Mouse (Mus musculus): ENCODE data around the gene Gda.

Gda gene

GRCm38 (mm10) chr19:21473345-21473744 lies at the start of gene Gda:
TSS of gene Gda (minus strand) at chr19:21473445.
- no peak for DNase-seq (ENCODE audit: inconsistent age in 2 of 2, low spot score in 1 of 2)

- no peak for DNase-seq (ENCODE audit: inconsistent age in 2 of 2, low spot score in 1 of 2)
Measured at GRCm38 (mm10) chr19:21520280-21520679, 47.0 kb upstream of the Gda start.

DNA sequence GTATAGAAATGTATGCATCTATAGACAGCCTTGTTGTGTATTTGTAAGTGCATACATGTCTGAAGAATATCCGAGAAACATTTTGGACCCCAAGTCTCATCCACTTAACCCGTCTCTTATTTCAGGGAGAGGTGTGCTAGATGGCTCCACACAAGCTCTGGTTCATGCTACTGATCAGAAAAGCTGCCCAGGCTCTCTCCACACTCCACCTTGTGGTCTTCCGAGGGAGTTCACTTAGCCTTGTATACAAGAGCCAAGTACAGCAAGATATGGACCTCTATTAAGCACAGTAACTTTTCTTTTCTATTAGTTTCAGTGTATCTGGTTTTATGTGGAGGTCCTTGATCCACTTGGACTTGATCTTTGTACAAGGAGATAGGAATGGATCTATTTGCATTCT lies 36.9 kb upstream of the Gda start:
- DNase-seq (ENCODE audit: inconsistent age in 2 of 2, low spot score in 1 of 2): peak; percentile 21 to 73

GRCm38 (mm10) chr19:21507561-21508232 lies 34.5 kb upstream of the Gda start:
- DNase-seq (ENCODE audit: inconsistent age in 2 of 2, low spot score in 1 of 2): no peak

DNA sequence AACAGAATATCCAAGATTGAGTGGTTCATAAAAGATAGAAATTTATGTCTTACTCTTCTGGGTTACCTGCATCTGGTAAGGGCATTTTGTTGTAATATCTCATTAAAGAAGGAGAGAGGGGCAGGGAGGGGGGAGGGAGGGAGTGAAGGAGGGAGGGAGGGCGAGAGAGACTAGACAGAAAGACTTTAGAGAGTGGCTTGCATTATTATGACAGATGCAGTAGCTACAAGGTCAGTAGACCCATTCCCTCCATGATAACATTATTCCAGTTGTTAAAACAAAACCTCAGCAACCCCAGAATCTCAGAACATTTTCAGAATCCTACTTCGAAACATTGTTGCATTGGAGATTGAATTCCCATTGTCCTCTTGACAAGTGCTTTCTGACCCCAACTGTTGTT lies 33.9 kb upstream of the Gda start:
- DNase-seq (ENCODE audit: inconsistent age in 2 of 2, low spot score in 1 of 2): no peak

- DNase-seq (ENCODE audit: inconsistent age in 2 of 2, low spot score in 1 of 2): no peak
Measured at GRCm38 (mm10) chr19:21504716-21505115, 31.5 kb upstream of the Gda start.

- no peak for DNase-seq (ENCODE audit: inconsistent age in 2 of 2, low spot score in 1 of 2)
Measured at GRCm38 (mm10) chr19:21499394-21499983, 26.2 kb upstream of the Gda start.

- no peak for DNase-seq (ENCODE audit: inconsistent age in 2 of 2, low spot score in 1 of 2)
Measured at GRCm38 (mm10) chr19:21495817-21496216, 22.6 kb upstream of the Gda start.

GRCm38 (mm10) chr19:21493807-21494521 lies 20.7 kb upstream of the Gda start:
- no peak for DNase-seq (ENCODE audit: inconsistent age in 2 of 2, low spot score in 1 of 2)

DNA sequence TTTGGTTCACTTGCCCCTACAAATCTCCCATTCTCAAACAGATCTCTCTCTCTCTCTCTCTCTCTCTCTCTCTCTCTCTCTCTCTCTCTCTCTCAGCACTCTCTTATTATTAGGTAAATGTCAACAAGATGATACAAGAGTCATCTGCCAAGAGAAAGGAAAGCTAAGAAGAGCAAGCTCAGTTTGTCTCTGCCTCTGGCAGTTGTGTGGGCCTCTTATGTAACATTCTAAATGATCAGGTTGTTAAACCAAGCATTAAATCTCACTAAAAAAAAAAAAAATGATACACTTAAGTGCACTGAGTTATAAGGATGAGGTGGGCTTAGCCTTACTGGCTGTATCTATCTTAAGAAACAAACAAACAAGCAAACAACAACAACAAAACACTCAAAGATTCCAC lies 18.1 kb upstream of the Gda start:
- no peak for DNase-seq (ENCODE audit: inconsistent age in 2 of 2, low spot score in 1 of 2)

DNA sequence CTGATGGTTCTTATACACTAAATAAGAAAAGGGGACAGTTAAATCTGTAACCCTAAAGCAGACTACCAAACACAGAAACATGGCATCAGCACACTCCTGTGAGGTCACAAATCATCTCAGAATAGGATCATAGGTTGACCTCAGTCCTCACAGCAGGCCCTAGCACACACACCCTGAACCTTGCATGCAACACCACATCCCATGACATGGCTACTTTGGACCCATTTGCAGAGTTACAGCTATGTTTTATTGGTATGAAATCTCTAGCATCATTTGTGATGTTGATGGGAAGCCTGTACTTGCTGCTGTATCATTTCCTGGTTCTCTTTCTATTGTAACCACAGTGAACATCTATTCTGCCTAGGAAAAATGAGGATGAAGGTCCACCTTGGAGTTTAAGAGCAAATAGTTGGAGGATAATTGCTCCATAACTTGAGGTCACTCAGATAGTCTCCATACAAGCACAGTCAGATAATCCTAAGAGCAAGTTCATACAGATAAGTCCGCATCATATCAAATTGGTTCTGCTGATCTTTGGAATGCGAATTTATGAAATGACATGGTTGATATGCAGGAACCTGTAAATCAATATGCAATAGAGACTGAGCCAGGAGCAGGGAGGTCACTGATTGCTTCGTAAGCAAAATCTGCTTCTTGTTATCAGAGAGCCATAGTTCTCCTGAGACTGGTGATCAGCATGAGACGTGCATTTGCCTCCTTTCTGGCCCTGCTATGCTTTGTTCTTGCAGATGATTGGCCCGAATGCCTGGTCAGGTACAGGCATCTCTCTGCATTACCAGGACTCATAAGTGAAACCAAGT lies 14.1 kb upstream of the Gda start:
- no peak for DNase-seq (ENCODE audit: inconsistent age in 2 of 2, low spot score in 1 of 2)

DNA sequence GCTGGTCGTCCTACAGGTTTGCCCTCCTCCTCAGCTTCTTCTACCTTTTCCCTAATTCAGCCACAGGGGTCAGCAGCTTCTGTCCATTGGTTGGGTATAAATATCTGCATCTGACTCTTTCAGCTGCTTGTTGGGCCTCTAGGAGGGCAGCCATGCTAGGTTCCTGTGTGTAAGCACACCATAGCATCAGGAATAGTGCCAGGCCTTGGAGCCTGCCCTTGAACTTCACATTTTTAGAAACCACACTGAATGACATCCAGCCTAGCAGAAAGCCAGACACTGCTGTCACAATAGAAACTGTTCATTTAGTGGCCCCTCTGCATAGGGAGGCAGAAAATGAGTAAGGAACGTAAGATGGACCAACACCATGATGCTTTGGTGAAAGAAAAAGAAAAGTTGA lies 8.9 kb upstream of the Gda start:
- DNase-seq (ENCODE audit: inconsistent age in 2 of 2, low spot score in 1 of 2): peak; percentile 34 to 75

- no peak for DNase-seq (ENCODE audit: inconsistent age in 2 of 2, low spot score in 1 of 2)
Measured at GRCm38 (mm10) chr19:21481031-21481430, 7.8 kb upstream of the Gda start.

DNA sequence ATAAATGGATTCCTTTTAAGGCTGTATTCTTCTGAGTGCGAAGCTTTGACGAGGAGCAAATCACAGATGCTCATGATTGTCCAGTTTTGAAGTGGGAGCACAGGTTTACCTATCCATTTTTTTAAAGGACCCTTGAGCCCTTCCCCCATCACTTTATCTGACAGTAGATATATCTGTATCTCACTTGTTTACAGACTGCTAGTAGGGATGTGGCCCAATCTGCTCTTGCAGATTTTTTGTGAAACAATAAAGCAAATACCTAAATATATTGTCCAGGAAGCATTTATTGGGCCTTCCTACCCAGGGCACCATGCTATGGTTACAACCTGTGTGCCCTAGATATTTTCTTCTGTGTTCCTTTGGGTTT lies 6.8 kb upstream of the Gda start:
- DNase-seq (ENCODE audit: inconsistent age in 2 of 2, low spot score in 1 of 2): no peak

DNA sequence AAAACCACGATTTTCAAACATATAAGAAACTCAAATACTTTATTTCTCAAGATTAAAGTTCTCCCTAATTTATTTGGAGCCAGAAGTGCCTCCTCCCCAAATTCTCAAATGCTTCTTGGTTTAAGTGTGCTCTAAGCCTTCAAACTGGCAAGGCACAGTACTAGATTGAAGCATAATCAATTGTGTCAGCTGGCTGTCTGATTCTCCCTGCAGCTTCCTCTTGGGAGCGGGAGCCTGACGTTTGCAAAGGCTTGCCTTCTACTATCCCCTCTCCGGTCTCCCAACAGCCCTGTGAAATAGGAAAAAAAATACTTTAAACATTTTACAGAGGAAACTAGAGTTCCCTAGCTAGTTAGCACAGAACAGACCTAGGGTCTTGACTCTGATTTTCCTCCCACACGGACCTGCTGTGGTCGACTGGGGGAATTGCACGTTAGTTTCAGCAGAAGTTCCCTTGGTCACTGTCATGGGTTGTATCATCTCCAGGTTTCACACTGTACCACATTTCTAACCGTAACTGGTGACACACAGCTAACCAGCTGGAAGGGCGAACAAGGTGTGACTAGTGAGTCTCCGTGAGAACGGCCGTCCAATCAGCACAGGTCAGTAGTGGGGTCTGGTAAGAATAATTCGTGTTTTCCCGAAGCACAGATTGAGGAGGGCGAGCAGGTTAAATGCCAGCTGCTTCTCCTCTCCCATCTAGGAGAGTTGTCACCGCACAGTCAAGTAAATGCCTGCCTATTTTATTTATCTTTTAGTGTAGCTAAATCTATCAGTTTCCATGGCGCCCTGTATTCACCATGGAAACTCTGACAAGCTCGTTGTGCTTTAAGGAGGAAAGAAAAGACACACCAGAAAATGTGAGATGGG lies 6.2 kb upstream of the Gda start:
- no peak for DNase-seq (ENCODE audit: inconsistent age in 2 of 2, low spot score in 1 of 2)

DNA sequence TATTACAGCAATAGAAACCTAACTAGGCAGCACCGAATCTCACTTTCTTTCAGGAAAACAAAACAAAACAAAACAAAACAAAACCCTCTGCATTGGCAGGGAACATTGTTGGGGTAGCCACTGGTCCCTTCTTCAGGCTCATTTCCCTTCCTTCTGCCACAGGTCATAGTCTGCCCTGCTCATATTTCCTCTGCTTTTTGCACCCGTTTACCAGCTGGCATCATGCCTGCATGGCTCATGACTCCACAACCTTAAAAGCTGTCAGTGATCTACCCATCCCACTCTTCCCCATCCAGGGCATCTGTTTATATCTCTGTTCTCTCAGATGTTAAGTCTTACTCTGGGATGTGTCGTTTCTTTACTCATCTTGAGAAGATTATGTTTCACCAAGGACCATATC lies 5.3 kb upstream of the Gda start:
- no peak for DNase-seq (ENCODE audit: inconsistent age in 2 of 2, low spot score in 1 of 2)

GRCm38 (mm10) chr19:21477780-21478179 lies 4.5 kb upstream of the Gda start:
- DNase-seq (ENCODE audit: inconsistent age in 2 of 2, low spot score in 1 of 2): no peak

- peak in 1 of 2 experiments; percentile 42 for DNase-seq (ENCODE audit: inconsistent age in 2 of 2, low spot score in 1 of 2)
Measured at GRCm38 (mm10) chr19:21476782-21477181, 3.5 kb upstream of the Gda start.

DNA sequence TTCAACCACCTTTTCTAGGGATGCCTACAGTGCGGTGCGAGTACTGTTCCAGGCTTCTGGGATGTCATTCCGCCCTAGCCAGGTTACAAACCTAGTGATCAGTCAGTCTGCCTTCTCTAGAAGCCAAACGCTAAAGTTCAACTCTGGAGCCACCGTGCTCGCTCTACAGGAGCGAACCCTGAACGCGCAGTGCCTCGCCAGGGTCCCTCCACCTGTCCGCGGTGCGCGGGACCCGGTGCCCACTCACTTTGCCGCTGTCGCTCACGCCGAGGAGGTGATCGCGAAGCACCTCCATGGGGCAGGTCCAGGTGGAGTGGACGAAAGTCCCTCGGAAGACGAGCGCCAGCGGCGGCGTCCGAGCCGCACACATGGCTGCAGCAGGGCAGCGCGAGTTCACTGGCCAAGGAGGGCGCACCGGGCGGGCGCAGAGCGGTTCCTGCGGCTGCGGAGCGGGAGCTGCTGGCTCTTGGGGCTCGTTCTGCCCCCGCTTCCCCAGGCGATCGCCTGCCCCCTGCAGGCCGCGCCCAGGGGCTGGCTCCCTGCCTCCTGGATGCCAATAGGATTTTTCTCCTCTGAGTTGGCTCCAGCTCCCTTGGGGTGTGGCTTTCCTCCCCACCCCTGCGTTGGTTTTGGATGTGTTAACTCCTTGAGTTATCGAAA lies 994 bp downstream of the Gda start:
- DNase-seq (ENCODE audit: inconsistent age in 2 of 2, low spot score in 1 of 2): peak; percentile 79 to 95

All from adrenal gland, adult (tissue).